Mouse (Mus musculus) ES-Bruce4 (cell line): ENCODE measurements around the gene Krt10. TPM values are rescaled to one million over a fixed set of nuclear protein-coding genes. Genes with fewer than 3 reads are reported as not detected.

Experiments used
- H3K27ac ChIP-seq: 2 replicates; pipeline ENCODE4 v1.5.1; 2012; ENCODE audit warnings: low read length, inconsistent platforms; ENCODE audit not compliant: insufficient read depth
- H3K27me3 ChIP-seq: 2 replicates; pipeline ENCODE4 v1.6.1; 2012; ENCODE audit warnings: mild to moderate bottlenecking, low read length, inconsistent platforms; ENCODE audit not compliant: control insufficient read depth, poor library complexity, insufficient read depth, severe bottlenecking
- H3K36me3 ChIP-seq: 2 replicates; pipeline ENCODE4 v1.6.1; 2012; ENCODE audit warnings: inconsistent platforms, mild to moderate bottlenecking, low read length, moderate library complexity; ENCODE audit not compliant: control insufficient read depth, poor library complexity, insufficient read depth, severe bottlenecking
- H3K4me1 ChIP-seq: one replicate; pipeline ENCODE4 v1.8.1; 2011; ENCODE audit warnings: low read length; ENCODE audit not compliant: control insufficient read depth, insufficient read depth
- H3K4me3 ChIP-seq: 2 replicates; pipeline ENCODE4 v1.5.1; 2011; ENCODE audit warnings: low read depth, mild to moderate bottlenecking, low read length
- H3K9ac ChIP-seq: 2 replicates; pipeline ENCODE4 v1.6.1; 2012; ENCODE audit warnings: low read depth, mild to moderate bottlenecking, inconsistent platforms; ENCODE audit not compliant: poor library complexity, severe bottlenecking
- H3K9me3 ChIP-seq: replicated peaks from 2 replicates; pipeline ENCODE4 v1.6.1; 2012; ENCODE audit warnings: mild to moderate bottlenecking, low read length, inconsistent platforms; ENCODE audit not compliant: control insufficient read depth, poor library complexity, insufficient read depth, severe bottlenecking
- CTCF ChIP-seq: IDR thresholded peaks from one replicate; pipeline ENCODE4 v1.8.1; 2011; ENCODE audit warnings: low read depth, low read length
- EP300 ChIP-seq: IDR thresholded peaks from 2 replicates; pipeline ENCODE4 v1.6.1; 2011; ENCODE audit warnings: low read depth, low read length; ENCODE audit not compliant: insufficient read depth
- POLR2A ChIP-seq: IDR thresholded peaks from one replicate; pipeline ENCODE4 v1.8.1; 2011; ENCODE audit warnings: low read length; ENCODE audit not compliant: insufficient read depth
- polyA plus RNA-seq: library from polyadenylated mRNA; stranded (reverse); fragments of >200 nt; gene quantifications from 2 replicates; pipeline ENCODE4 v1.2.4, GENCODE M21; 2011; ENCODE audit warnings: low read depth; ENCODE audit not compliant: missing spikeins, insufficient read depth, insufficient read length

The Krt10 gene
- polyA plus RNA-seq, 1 experiment, result 4.1 TPM

DNA sequence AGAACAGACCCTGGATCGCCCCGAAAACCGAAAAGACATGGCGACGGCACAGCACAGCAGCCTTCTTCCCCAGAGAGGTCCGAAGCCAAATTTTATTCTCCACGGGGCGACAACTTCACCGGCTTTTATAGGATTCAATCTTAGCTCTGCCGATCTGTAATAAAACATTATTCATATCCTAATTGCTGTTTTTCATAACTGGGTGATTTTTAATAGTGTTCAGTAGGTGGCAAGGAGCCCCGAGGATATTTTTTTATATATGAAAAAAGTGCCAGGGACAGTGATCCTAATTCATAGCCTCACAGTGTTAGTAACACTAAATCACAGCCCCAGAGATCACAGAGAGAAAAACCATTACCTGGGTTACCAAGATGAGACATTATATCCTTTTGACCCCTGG, 51.3 kb downstream of the Krt10 start, which contains the start of gene Krt26:
Gene Krt26, minus strand, starts transcription at position 101 of the 400 bp plus-strand sequence.
- H3K36me3 ChIP-seq, result no peaks in the 10 kb centered on the region
- no peak within 1 kb of the TSS for H3K4me3 ChIP-seq
- no peak within 1 kb of the TSS for H3K27ac ChIP-seq
- TF ChIP-seq CTCF (no peak), EP300 (no peak), POLR2A (no peak)
- no peaks in the 10 kb centered on the region for H3K27me3 ChIP-seq
- H3K9ac ChIP-seq, result no peak within 1 kb of the TSS
- H3K4me1 ChIP-seq, result no peaks in the 10 kb centered on the region
- H3K9me3 ChIP-seq, result no peaks in the 10 kb centered on the region

Other genes starting within 250 kb of the Krt10 start
- gene Ccr7, start 234.3 kb downstream of the Krt10 start, polyA plus RNA-seq, result not detected in 2 replicates
- gene Smarce1, start 158.3 kb downstream of the Krt10 start, polyA plus RNA-seq, result 159 and 181 TPM in 2 replicates
- gene Krt222, start 145.3 kb downstream of the Krt10 start, polyA plus RNA-seq, result 0.19 TPM in 1 of 2 replicates, not detected in the other
- not detected in 2 replicates for gene Krt24, start 104.1 kb downstream of the Krt10 start, polyA plus RNA-seq
- gene Krt25, start 66.4 kb downstream of the Krt10 start, polyA plus RNA-seq, result not detected in 2 replicates
- gene Krt26, start 51.4 kb downstream of the Krt10 start, polyA plus RNA-seq, result not detected in 2 replicates
- gene Krt27, start 38.3 kb downstream of the Krt10 start, polyA plus RNA-seq, result not detected in 2 replicates
- not detected in 2 replicates for gene Krt28, start 14.5 kb downstream of the Krt10 start, polyA plus RNA-seq
- not detected in 2 replicates for gene Krt12, start 32.9 kb upstream of the Krt10 start, polyA plus RNA-seq
- 1.7 and 2.2 TPM in 2 replicates for gene Krt20, start 48.8 kb upstream of the Krt10 start, polyA plus RNA-seq
- gene Krt23, start 103.8 kb upstream of the Krt10 start, polyA plus RNA-seq, result not detected in 2 replicates
- gene Krt39, start 132.0 kb upstream of the Krt10 start, polyA plus RNA-seq, result not detected in 2 replicates
- gene Krt40, start 153.8 kb upstream of the Krt10 start, polyA plus RNA-seq, result not detected in 2 replicates
- not detected in 2 replicates for gene Krtap3-3, start 161.5 kb upstream of the Krt10 start, polyA plus RNA-seq
- gene Krtap3-2, start 167.5 kb upstream of the Krt10 start, polyA plus RNA-seq, result not detected in 2 replicates
- not detected in 2 replicates for gene Gm11939, start 170.1 kb upstream of the Krt10 start, polyA plus RNA-seq
- not detected in 2 replicates for gene Krtap3-1, start 177.3 kb upstream of the Krt10 start, polyA plus RNA-seq
- gene Krtap1-5, start 191.7 kb upstream of the Krt10 start, polyA plus RNA-seq, result not detected in 2 replicates
- gene Krtap1-4, start 194.3 kb upstream of the Krt10 start, polyA plus RNA-seq, result not detected in 2 replicates
- gene Krtap1-3, start 202.0 kb upstream of the Krt10 start, polyA plus RNA-seq, result not detected in 2 replicates
- not detected in 2 replicates for gene Krtap9-3, start 208.7 kb upstream of the Krt10 start, polyA plus RNA-seq
- gene Gm11938, start 213.9 kb upstream of the Krt10 start, polyA plus RNA-seq, result not detected in 2 replicates
- gene Gm11937, start 220.8 kb upstream of the Krt10 start, polyA plus RNA-seq, result not detected in 2 replicates
- gene Krtap2-4, start 225.5 kb upstream of the Krt10 start, polyA plus RNA-seq, result not detected in 2 replicates
- not detected in 2 replicates for gene Gm11562, start 231.1 kb upstream of the Krt10 start, polyA plus RNA-seq
- gene Krtap4-1, start 238.9 kb upstream of the Krt10 start, polyA plus RNA-seq, result not detected in 2 replicates
- gene Krtap4-2, start 245.7 kb upstream of the Krt10 start, polyA plus RNA-seq, result not detected in 2 replicates